Mouse (Mus musculus) bone marrow macrophage, adult 2 months (primary cell): ENCODE data around the gene Pkd1l2.

Experiments
- CTCF ChIP-seq: IDR thresholded peaks from 2 replicates; pipeline ENCODE4 v1.5.1; 2012; ENCODE audit warnings: low read depth, mild to moderate bottlenecking, low read length, moderate library complexity
- POLR2A ChIP-seq: IDR thresholded peaks from 2 replicates; pipeline ENCODE4 v1.6.1; 2012; ENCODE audit warnings: mild to moderate bottlenecking, low read depth, low read length, borderline replicate concordance

DNA sequence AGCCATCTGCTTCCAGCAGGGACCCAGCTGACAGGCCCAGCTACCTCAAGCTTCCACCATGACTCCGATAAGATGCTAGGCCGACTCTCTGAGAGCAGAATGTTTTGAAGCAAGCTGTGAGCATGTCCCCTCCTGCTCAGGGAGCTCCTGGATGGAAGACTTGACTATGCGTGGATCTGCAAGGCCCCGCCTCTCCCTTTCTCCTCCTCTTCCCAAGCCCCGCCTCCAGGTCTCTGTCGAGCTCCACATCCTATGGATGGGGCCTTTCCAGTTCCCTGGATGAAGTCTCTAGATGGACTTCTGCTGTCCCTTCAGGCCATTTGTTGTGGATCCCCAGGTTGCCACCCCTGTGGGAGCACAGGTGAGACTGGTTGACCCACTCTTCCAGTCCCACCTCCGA, 23.2 kb downstream of the Pkd1l2 start:
- no peak for TF ChIP-seq CTCF
- no peak for TF ChIP-seq POLR2A
